Mouse (Mus musculus): Measurements from ENCODE around the gene Dvl3.

Dvl3 gene

GRCm38 (mm10) chr16:20547423-20547822, 30.6 kb downstream of the Dvl3 start:
- DNase-seq (ENCODE audit: inconsistent ontology term) = no peak

GRCm38 (mm10) chr16:20548096-20548948, 31.5 kb downstream of the Dvl3 start, which contains the start of gene Abcf3:
Gene Abcf3 (plus strand): TSS chr16:20548577.
- peak; percentile 100 for DNase-seq (ENCODE audit: inconsistent ontology term)

GRCm38 (mm10) chr16:20549161-20549560, 32.4 kb downstream of the Dvl3 start:
- no peak for DNase-seq (ENCODE audit: inconsistent ontology term)

- no peak for DNase-seq (ENCODE audit: inconsistent ontology term)
Observed at GRCm38 (mm10) chr16:20551691-20552090, 34.9 kb downstream of the Dvl3 start.

- no peak for DNase-seq (ENCODE audit: inconsistent ontology term)
Observed at GRCm38 (mm10) chr16:20552594-20552993, 35.8 kb downstream of the Dvl3 start.

GRCm38 (mm10) chr16:20555000-20555399, 38.2 kb downstream of the Dvl3 start:
- no peak for DNase-seq (ENCODE audit: inconsistent ontology term)

GRCm38 (mm10) chr16:20557381-20557780, 40.6 kb downstream of the Dvl3 start:
- DNase-seq (ENCODE audit: inconsistent ontology term) = no peak

GRCm38 (mm10) chr16:20565075-20565474, 48.3 kb downstream of the Dvl3 start:
- no peak for DNase-seq (ENCODE audit: inconsistent ontology term)
